Mouse (Mus musculus) stomach, postnatal 0 days (tissue): ENCODE data around the gene Celf5.

ENCODE experiments used
- CTCF ChIP-seq: IDR thresholded peaks from 2 replicates; pipeline ENCODE4 v1.5.1; 2016; ENCODE audit warnings: antibody characterized with exemption, low read depth, mild to moderate bottlenecking, moderate library complexity
- EP300 ChIP-seq: optimal IDR thresholded peaks from 2 replicates; pipeline ENCODE3; 2016; ENCODE audit warnings: antibody characterized with exemption

- TF ChIP-seq CTCF (no peak), EP300 (no peak)
Measured at GRCm38 (mm10) chr10:81457624-81458023, 24.9 kb downstream of the Celf5 start.
